Mouse (Mus musculus) bone marrow, adult 2 months (tissue): ENCODE results near the gene Gm9376. TPM values are rescaled to one million over a fixed set of nuclear protein-coding genes. Genes with fewer than 3 reads are reported as not detected.

Source experiments
- H3K27ac ChIP-seq: fragments of 200-500 bp; 2 replicates; pipeline ENCODE4 v1.5.1; 2012; ENCODE audit warnings: low read depth, mild to moderate bottlenecking, control low read depth, inconsistent platforms, low read length; ENCODE audit not compliant: control insufficient read depth, poor library complexity, insufficient read depth
- H3K4me1 ChIP-seq: fragments of 200-500 bp; 2 replicates; pipeline ENCODE4 v1.6.1; 2011; ENCODE audit warnings: low read length; ENCODE audit not compliant: control insufficient read depth, insufficient read depth
- H3K4me3 ChIP-seq: fragments of 200-500 bp; replicated peaks from 2 replicates; pipeline ENCODE3; 2011; ENCODE audit warnings: mild to moderate bottlenecking, low read depth, low read length, control low read depth; ENCODE audit not compliant: control insufficient read depth
- CTCF ChIP-seq: fragments of 200-500 bp; IDR thresholded peaks from 2 replicates; pipeline ENCODE4 v1.5.1; 2011; ENCODE audit warnings: low read length, control low read depth; ENCODE audit not compliant: control insufficient read depth, insufficient read depth
- POLR2A ChIP-seq: fragments of 200-500 bp; IDR thresholded peaks from 2 replicates; pipeline ENCODE4 v1.6.1; 2011; ENCODE audit warnings: low read depth, mild to moderate bottlenecking, control low read depth, low read length, borderline replicate concordance; ENCODE audit not compliant: control insufficient read depth
- whole genome bisulfite sequencing: fragments of 180-500 bp; shearing (Covaris S2); methylation state at CpG from one replicate; pipeline ENCODE4 v1.1.7; 2018; 5-methylcytosine and 5-hydroxymethylcytosine counted together
- polyA plus RNA-seq: library from polyadenylated mRNA; stranded (reverse); fragments of >200 nt; gene quantifications from 2 replicates; pipeline ENCODE4 v1.2.4, GENCODE M21; 2011; ENCODE audit warnings: low replicate concordance; ENCODE audit not compliant: missing spikeins, insufficient read depth, insufficient read length

Gene Gm9376
- polyA plus RNA-seq, 1 experiment = not detected

DNA sequence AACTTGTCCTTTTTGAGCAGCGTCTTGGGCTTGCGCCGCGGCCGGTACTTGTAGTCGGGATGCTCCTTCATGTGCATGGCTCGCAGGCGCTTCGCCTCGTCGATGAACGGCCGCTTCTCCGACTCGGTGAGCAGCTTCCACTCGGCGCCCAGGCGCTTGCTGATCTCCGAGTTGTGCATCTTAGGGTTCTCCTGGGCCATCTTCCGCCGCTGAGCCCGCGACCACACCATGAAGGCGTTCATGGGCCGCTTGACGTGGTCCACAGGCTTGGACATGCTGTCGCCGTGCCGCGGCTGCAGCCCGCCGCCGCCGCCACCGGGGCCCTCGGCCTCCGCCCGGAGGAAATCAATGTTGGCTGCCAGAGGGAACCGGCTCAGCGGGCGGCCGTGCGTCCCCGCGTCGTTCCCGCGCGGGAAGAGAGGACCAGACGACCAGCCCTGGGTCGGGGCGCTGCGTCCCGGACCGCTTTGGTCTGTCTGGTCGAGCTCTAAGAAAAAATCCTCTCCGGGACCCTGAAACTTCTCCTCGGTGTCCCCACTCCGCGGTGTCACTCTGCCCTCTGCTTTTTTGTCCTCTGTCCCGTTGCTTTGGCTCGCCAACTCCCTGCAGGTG is 31.3 kb upstream of the Gm9376 start:
- no peaks in the 10 kb centered on the region for H3K4me1 ChIP-seq
- H3K27ac ChIP-seq = no peak overlapping the region
- TF ChIP-seq POLR2A (no peak), CTCF (no peak)
- WGBS = 1% methylated on average over 62 of the region's 62 CpGs
- no peak overlapping the region for H3K4me3 ChIP-seq

DNA sequence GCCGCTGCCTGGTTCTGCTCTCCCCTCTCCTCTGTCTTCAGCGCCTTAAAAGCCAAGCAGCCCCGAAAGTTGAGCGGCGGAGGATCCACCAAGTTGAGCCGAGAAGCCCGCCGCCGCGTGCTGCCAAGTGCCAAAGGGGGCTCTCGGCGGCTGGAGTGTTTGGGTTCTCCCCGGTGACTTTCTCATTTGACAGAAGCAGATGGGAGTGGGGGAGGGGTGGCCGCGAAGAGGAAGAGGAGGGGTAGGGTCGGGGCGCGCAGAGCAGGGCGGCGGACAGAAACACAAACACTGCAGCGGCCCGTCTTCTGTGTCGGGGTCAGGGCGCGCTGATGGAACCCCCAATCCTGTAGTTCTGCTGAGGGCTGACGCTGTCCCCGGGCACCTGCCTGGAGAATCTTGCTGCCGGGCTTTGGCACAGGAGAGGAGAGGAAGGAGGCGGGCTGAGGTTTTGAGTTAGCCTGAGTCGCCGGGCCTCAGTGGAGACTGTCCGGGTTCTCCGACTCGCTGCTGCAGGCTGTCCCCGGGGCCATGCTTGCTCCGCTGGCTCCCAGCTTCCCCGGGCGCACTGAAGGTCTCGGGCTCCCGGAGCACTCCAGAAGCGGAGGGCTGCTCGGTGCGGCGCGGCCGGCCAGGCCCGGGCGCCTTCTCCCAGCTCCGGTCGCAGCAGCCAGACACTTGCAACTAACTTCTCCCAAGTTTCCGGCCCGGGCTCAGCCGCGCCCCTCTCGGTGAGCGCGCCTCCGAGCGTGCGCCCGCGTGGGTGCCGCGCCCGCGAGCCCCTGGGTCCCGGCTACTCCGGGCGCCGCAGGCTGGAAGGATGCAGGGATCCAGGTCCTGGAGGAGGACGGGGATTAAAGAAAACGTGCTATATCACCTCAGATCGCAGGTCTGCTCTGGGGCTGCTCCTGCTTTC is 30.5 kb upstream of the Gm9376 start:
- H3K27ac ChIP-seq = no peak overlapping the region; the same call in 1 of the 2 replicates
- no peak for TF ChIP-seq CTCF
- TF ChIP-seq POLR2A = no peak
- under 1% methylated on average over 73 of the region's 73 CpGs for WGBS
- H3K4me3 ChIP-seq = no peak overlapping the region
- H3K4me1 ChIP-seq = no peaks in the 10 kb centered on the region

DNA sequence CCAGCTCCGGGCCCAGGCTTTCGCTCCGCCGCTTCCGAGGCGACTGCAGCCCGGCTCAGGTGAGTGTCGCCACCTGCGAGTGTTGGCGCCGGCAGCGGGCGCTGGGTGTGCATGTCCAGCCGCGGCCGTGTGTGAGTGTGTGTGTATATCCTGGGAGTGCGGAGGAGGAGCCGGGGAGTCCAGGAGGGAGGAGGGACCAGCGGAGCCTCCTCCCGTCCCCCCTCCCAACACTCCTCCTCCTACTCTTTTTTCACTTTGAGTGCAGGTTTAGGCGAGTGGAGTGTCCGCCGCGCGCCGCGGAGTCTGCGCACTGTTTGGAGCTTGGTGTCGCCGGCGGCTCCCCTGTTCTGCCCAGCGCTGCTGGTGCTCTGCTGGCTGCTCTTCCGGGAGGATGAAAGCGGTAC is 29.9 kb upstream of the Gm9376 start, which contains the start of gene Sox21:
Gene Sox21, minus strand, starts transcription at position 145 of the 404 bp plus-strand sequence.
- no peaks in the 10 kb centered on the region for H3K4me1 ChIP-seq
- H3K4me3 ChIP-seq = no peak within 1 kb of the TSS
- H3K27ac ChIP-seq = no peak within 1 kb of the TSS; the same call in 1 of the 2 replicates
- TF ChIP-seq POLR2A (no peak), CTCF (no peak)
- under 1% methylated on average over 34 of the region's 34 CpGs for WGBS

DNA sequence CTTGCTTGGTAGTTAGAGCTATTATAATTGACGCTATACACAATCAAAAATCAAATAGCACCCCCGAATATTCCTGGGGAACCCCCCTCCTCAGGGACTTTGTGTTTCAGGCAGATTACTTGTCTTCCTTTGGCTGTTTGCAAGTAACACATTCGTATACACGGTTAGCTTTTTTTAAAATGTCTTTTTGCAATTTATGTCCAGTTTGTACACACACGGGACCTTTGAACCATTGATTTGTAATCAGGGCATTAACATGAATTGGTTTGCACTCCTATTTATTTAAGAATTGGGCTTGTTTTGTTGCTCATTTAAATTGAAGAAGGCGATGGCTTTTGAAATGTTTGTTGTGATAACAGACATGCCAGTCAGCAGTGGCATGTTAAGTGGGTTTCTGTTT is 29.0 kb upstream of the Gm9376 start:
- no peak overlapping the region for H3K4me3 ChIP-seq
- no peak overlapping the region for H3K27ac ChIP-seq
- WGBS = 14% methylated on average over 6 of the region's 6 CpGs
- TF ChIP-seq POLR2A (no peak), CTCF (no peak)
- no peaks in the 10 kb centered on the region for H3K4me1 ChIP-seq

DNA sequence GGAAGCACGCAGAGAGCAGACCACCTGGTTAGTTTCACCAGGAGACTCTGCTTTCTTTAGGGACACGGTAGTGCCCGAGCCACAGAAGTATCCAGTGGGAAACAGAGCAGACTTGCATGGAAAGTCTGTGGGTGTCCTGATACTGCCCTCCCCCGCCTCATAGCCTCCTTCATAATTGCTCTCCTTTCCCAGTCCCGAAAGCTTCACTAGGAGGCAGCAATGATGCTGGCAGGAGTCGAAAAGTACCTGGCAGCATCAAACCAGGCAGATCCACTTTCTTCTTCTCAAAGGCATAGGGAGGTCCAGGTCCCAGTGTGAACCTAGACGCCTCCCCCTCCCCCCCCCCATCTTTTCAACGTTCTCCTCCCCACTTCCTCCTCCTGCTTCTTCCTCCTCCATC is 27.4 kb upstream of the Gm9376 start:
- WGBS = 15% methylated on average over 8 of the region's 8 CpGs
- TF ChIP-seq CTCF (no peak), POLR2A (no peak)

DNA sequence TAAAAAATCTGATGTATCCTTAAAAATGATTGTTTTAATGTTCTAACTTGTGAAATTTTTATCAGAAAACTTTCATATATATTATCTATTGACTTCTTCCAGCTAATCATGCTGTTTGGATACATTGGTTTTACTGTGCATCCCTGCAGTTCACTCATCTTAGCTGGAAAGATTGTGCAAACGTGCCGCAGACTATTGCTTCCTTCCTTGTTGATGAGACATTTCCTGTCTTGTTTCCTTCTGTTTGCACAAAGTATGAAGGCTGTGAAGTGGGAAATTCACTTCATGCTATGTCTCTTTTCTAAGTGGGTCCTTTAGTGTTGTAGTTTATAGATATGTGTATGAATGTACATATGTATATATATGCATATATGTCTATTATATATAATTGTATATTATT is 25.3 kb upstream of the Gm9376 start:
- TF ChIP-seq CTCF (no peak), POLR2A (no peak)
- no peaks in the 10 kb centered on the region for H3K4me1 ChIP-seq
- no peak overlapping the region for H3K4me3 ChIP-seq
- WGBS = 4% methylated on average over 2 of the region's 2 CpGs
- no peak overlapping the region for H3K27ac ChIP-seq

More for the DNA sequence above, 27.4 kb upstream of the Gm9376 start:
- Histone ChIP-seq H3K27ac (no peak overlapping the region), H3K4me1 (no peaks in the 10 kb centered on the region), H3K4me3 (no peak overlapping the region)

DNA sequence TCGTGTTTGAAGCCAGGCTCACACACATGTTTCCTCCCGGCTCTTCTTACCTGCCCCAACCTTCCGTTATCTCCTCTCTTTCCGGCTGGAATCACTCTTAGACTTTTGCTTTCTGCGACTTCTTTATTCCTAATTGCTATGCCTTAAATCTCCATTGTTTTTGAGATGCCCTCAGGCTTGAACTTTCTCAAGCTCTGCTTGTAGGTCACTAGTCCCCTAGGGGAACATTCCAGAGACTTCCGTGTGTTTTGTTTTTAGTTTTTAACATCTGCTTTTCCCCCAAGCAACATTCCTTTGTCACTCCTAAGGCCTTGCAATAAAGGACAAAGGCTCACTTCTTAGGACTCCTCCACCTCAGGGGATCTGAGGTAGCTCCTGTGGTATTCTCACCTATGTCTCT is 13.4 kb upstream of the Gm9376 start:
- no peak overlapping the region for H3K4me3 ChIP-seq
- WGBS = 88% methylated on average over 6 of the region's 6 CpGs
- H3K4me1 ChIP-seq = no peaks in the 10 kb centered on the region
- no peak for TF ChIP-seq POLR2A
- TF ChIP-seq CTCF = no peak
- H3K27ac ChIP-seq = no peak overlapping the region

DNA sequence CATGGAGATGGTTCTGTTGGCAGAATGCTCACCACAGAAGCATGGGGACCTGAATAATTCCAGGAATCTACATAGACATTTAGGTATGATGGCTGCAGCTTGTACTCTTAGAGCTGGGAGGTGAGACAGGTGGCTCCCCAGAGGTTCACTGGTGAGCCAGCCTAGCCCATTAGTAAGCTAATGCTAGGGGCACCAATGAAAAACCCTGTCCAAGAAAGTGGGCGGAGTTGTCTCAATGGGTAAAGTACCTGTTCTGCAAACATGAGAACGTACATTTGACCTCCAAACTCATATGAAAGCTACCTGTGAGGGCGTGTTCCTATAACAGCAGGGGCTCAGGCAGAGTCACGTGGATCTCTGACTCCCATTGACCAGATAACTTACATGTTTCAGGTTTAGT is 2.1 kb downstream of the Gm9376 start:
- Histone ChIP-seq H3K4me3 (no peak overlapping the region), H3K27ac (no peak overlapping the region), H3K4me1 (no peaks in the 10 kb centered on the region)
- no peak for TF ChIP-seq CTCF
- no peak for TF ChIP-seq POLR2A
- WGBS = 81% methylated on average over 4 of the region's 4 CpGs
